Mouse (Mus musculus): ENCODE measurements around the gene Mnt. TPM values are rescaled to one million over a fixed set of nuclear protein-coding genes. Genes with fewer than 3 reads are reported as not detected.

The Mnt gene
- polyA plus RNA-seq, 1 experiment = 15.4 TPM

GRCm38 (mm10) chr11:74837056-74837693, 6.5 kb downstream of the Mnt start:
- Histone ChIP-seq H3K4me1 (ENCODE audit: control insufficient read depth, insufficient read depth, low read length) (peaks cover 18% of the 10 kb centered on the region), H3K36me3 (ENCODE audit: control insufficient read depth, insufficient read depth, low read length, poor library complexity, severe bottlenecking) (no peaks in the 10 kb centered on the region), H3K4me3 (ENCODE audit: low read depth, low read length) (peak overlapping the region; percentile 73), H3K9me3 (replicated peaks; ENCODE audit: control insufficient read depth, insufficient read depth, low read length, poor library complexity, severe bottlenecking) (no peaks in the 10 kb centered on the region), H3K27ac (ENCODE audit: insufficient read depth, low read length) (peak overlapping the region; percentile 43), H3K27me3 (ENCODE audit: control insufficient read depth, insufficient read depth, low read length, poor library complexity, severe bottlenecking) (no peaks in the 10 kb centered on the region), H3K9ac (ENCODE audit: low read depth, poor library complexity, severe bottlenecking) (peak overlapping the region; percentile 64)
- TF ChIP-seq CTCF (IDR thresholded peaks at IDR 0.05; ENCODE audit: low read depth, low read length) (no peak), EP300 (IDR thresholded peaks at IDR 0.05; ENCODE audit: insufficient read depth, low read depth, low read length) (no peak), POLR2A (IDR thresholded peaks at IDR 0.05; ENCODE audit: insufficient read depth, low read length) (no peak)

GRCm38 (mm10) chr11:74837694-74838431, 7.1 kb downstream of the Mnt start:
- peaks cover 18% of the 10 kb centered on the region for H3K4me1 ChIP-seq (ENCODE audit: control insufficient read depth, insufficient read depth, low read length)

GRCm38 (mm10) chr11:74838441-74838840, 7.7 kb downstream of the Mnt start:
- H3K9ac ChIP-seq (ENCODE audit: low read depth, poor library complexity, severe bottlenecking) = peak overlapping the region; percentile 64
- H3K27ac ChIP-seq (ENCODE audit: insufficient read depth, low read length) = no peak overlapping the region
- no peaks in the 10 kb centered on the region for H3K9me3 ChIP-seq (replicated peaks; ENCODE audit: control insufficient read depth, insufficient read depth, low read length, poor library complexity, severe bottlenecking)
- TF ChIP-seq EP300 (IDR thresholded peaks at IDR 0.05; ENCODE audit: insufficient read depth, low read depth, low read length) = 0 out of 2 replicates have a peak, but pooled peaks have one; percentile 44
- no peak for TF ChIP-seq CTCF (IDR thresholded peaks at IDR 0.05; ENCODE audit: low read depth, low read length)
- TF ChIP-seq POLR2A (IDR thresholded peaks at IDR 0.05; ENCODE audit: insufficient read depth, low read length) = no peak
- peaks cover 18% of the 10 kb centered on the region for H3K4me1 ChIP-seq (ENCODE audit: control insufficient read depth, insufficient read depth, low read length)
- H3K36me3 ChIP-seq (ENCODE audit: control insufficient read depth, insufficient read depth, low read length, poor library complexity, severe bottlenecking) = no peaks in the 10 kb centered on the region
- peak overlapping the region; percentile 73 for H3K4me3 ChIP-seq (ENCODE audit: low read depth, low read length)
- H3K27me3 ChIP-seq (ENCODE audit: control insufficient read depth, insufficient read depth, low read length, poor library complexity, severe bottlenecking) = no peaks in the 10 kb centered on the region

More at GRCm38 (mm10) chr11:74837694-74838431, 7.1 kb downstream of the Mnt start:
- peak overlapping the region; percentile 84 for H3K27ac ChIP-seq (ENCODE audit: insufficient read depth, low read length)
- no peaks in the 10 kb centered on the region for H3K36me3 ChIP-seq (ENCODE audit: control insufficient read depth, insufficient read depth, low read length, poor library complexity, severe bottlenecking)
- peak overlapping the region; percentile 73 for H3K4me3 ChIP-seq (ENCODE audit: low read depth, low read length)
- peak; percentile 15 for TF ChIP-seq POLR2A (IDR thresholded peaks at IDR 0.05; ENCODE audit: insufficient read depth, low read length)
- peak; percentile 72; the same call in 1 of the 2 replicates for TF ChIP-seq EP300 (IDR thresholded peaks at IDR 0.05; ENCODE audit: insufficient read depth, low read depth, low read length)
- TF ChIP-seq CTCF (IDR thresholded peaks at IDR 0.05; ENCODE audit: low read depth, low read length) = no peak
- no peaks in the 10 kb centered on the region for H3K9me3 ChIP-seq (replicated peaks; ENCODE audit: control insufficient read depth, insufficient read depth, low read length, poor library complexity, severe bottlenecking)
- H3K27me3 ChIP-seq (ENCODE audit: control insufficient read depth, insufficient read depth, low read length, poor library complexity, severe bottlenecking) = no peaks in the 10 kb centered on the region
- peak overlapping the region; percentile 64 for H3K9ac ChIP-seq (ENCODE audit: low read depth, poor library complexity, severe bottlenecking)

DNA sequence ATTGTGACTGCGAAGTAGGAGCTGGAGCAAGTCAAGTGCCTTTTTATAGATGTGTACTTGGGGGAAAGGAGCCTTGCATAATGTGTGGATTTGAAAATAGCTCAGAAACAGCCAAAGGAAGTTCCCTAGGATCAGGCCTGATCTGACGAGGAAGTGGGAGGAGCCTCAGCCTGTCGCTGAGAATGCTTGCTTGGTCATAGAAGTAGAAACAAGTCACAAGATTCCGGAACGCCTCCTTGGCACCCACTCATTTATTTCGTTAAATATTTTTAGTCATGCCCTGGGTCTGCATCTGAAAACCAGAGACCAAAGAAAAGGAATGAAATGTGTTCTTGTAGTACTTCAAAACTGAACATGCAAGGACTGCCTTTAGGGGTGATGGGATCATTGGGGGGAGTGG, 8.3 kb downstream of the Mnt start:
- Histone ChIP-seq H3K36me3 (ENCODE audit: control insufficient read depth, insufficient read depth, low read length, poor library complexity, severe bottlenecking) (no peaks in the 10 kb centered on the region), H3K27ac (ENCODE audit: insufficient read depth, low read length) (no peak overlapping the region), H3K4me3 (ENCODE audit: low read depth, low read length) (no peak overlapping the region), H3K4me1 (ENCODE audit: control insufficient read depth, insufficient read depth, low read length) (peaks cover 13% of the 10 kb centered on the region), H3K27me3 (ENCODE audit: control insufficient read depth, insufficient read depth, low read length, poor library complexity, severe bottlenecking) (no peaks in the 10 kb centered on the region), H3K9ac (ENCODE audit: low read depth, poor library complexity, severe bottlenecking) (peak overlapping the region; percentile 64; the same call in 1 of the 2 replicates), H3K9me3 (replicated peaks; ENCODE audit: control insufficient read depth, insufficient read depth, low read length, poor library complexity, severe bottlenecking) (no peaks in the 10 kb centered on the region)
- TF ChIP-seq EP300 (IDR thresholded peaks at IDR 0.05; ENCODE audit: insufficient read depth, low read depth, low read length) = no peak
- no peak for TF ChIP-seq POLR2A (IDR thresholded peaks at IDR 0.05; ENCODE audit: insufficient read depth, low read length)
- no peak for TF ChIP-seq CTCF (IDR thresholded peaks at IDR 0.05; ENCODE audit: low read depth, low read length)

DNA sequence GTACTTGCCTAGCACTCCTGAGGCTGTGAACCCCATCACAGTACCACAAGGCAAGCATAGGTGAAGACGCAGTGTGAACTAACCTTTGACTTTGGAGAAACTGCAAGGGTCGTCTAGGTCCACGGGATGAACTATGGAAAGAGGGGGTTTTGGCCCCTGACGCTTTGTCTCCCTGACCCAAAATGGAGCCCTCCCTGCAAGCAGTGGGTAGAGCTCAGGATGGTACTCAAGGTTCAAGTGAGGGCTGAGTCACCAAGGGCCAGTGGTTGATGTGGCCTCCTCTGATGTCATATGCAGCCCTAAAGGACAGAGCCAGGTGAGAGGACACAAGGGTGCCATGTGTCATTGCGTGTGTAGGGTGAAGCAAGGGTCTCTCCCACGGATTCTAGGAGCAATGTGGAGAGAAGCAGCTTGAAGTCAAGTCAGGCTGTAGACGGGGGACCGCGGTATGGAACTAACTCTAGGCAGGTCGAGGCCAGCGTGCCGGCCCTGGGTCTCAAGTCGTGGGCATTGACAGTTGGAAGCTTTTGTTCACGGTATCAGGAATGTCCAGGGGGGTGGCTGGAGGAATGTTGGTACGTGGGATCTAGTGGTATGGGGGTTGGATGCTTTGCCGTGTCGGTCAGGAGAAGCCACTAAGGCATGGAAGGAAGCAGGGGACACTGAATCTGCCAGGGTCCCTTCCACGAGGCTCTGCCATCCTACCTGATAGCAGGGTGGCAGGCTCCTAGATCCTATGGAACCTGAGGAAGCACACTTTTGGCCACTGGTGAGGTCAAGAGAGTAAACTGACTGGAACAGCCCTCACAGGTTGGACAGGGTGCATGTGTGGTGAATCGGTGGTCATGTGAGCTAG, 9.4 kb downstream of the Mnt start:
- TF ChIP-seq CTCF (IDR thresholded peaks at IDR 0.05; ENCODE audit: low read depth, low read length) (no peak), EP300 (IDR thresholded peaks at IDR 0.05; ENCODE audit: insufficient read depth, low read depth, low read length) (no peak), POLR2A (IDR thresholded peaks at IDR 0.05; ENCODE audit: insufficient read depth, low read length) (no peak)
- H3K9me3 ChIP-seq (replicated peaks; ENCODE audit: control insufficient read depth, insufficient read depth, low read length, poor library complexity, severe bottlenecking) = no peaks in the 10 kb centered on the region
- no peak overlapping the region for H3K27ac ChIP-seq (ENCODE audit: insufficient read depth, low read length)
- H3K9ac ChIP-seq (ENCODE audit: low read depth, poor library complexity, severe bottlenecking) = no peak overlapping the region
- no peaks in the 10 kb centered on the region for H3K36me3 ChIP-seq (ENCODE audit: control insufficient read depth, insufficient read depth, low read length, poor library complexity, severe bottlenecking)
- H3K4me1 ChIP-seq (ENCODE audit: control insufficient read depth, insufficient read depth, low read length) = peaks cover 11% of the 10 kb centered on the region
- H3K27me3 ChIP-seq (ENCODE audit: control insufficient read depth, insufficient read depth, low read length, poor library complexity, severe bottlenecking) = no peaks in the 10 kb centered on the region
- no peak overlapping the region for H3K4me3 ChIP-seq (ENCODE audit: low read depth, low read length)
